Mouse (Mus musculus) lung, adult 2 months (tissue): Measurements from ENCODE around the gene Txlna.

ENCODE experiments used
- CTCF ChIP-seq: fragments of 200-500 bp; IDR thresholded peaks from 2 replicates; pipeline ENCODE4 v1.5.1; 2011; ENCODE audit warnings: mild to moderate bottlenecking, low read length, control low read depth; ENCODE audit not compliant: insufficient read depth
- POLR2A ChIP-seq: fragments of 200-500 bp; IDR thresholded peaks from 2 replicates; pipeline ENCODE4 v1.6.1; 2011; ENCODE audit warnings: low read depth, mild to moderate bottlenecking, control low read depth, low read length, borderline replicate concordance; ENCODE audit errors: extremely low read depth

GRCm38 (mm10) chr4:129640101-129640637 is 696 bp downstream of the Txlna start:
- TF ChIP-seq CTCF (no peak), POLR2A (0 out of 2 replicates have a peak, but pooled peaks have one; percentile 12)
